Mouse (Mus musculus) lung, embryonic 14.5 days (tissue): ENCODE results near the gene Nrap. TPM values are rescaled to one million over a fixed set of nuclear protein-coding genes. Genes with fewer than 3 reads are reported as not detected.

ENCODE experiments used
- ATAC-seq: fragments of 200-750 bp; cut with Nextera tagmentation; 2 replicates; pipeline ENCODE4 v1.8.0; 2017; ENCODE audit warnings: mild to moderate bottlenecking, moderate TSS enrichment, moderate library complexity; ENCODE audit not compliant: insufficient read depth
- DNase-seq: peaks from one replicate; pipeline ENCODE4 v3.0.0-alpha.2; 2015
- H3K27ac ChIP-seq: fragments of 300-500 bp; sonication (generic); 2 replicates; pipeline ENCODE4 v1.5.1; 2014; ENCODE audit warnings: low read depth, mild to moderate bottlenecking, moderate library complexity
- H3K27me3 ChIP-seq: fragments of 300-500 bp; sonication (generic); 2 replicates; pipeline ENCODE4 v1.6.1; 2014; ENCODE audit warnings: low read length, control low read depth; ENCODE audit not compliant: insufficient read depth
- H3K36me3 ChIP-seq: fragments of 300-500 bp; sonication (generic); 2 replicates; pipeline ENCODE4 v1.6.1; 2014; ENCODE audit warnings: control low read depth; ENCODE audit not compliant: insufficient read depth
- H3K4me1 ChIP-seq: fragments of 300-500 bp; sonication (generic); 2 replicates; pipeline ENCODE4 v1.6.1; 2014; ENCODE audit warnings: antibody characterized with exemption, control low read depth; ENCODE audit not compliant: insufficient read depth
- H3K4me2 ChIP-seq: fragments of 300-500 bp; sonication (generic); 2 replicates; pipeline ENCODE4 v1.6.1; 2014; ENCODE audit warnings: mild to moderate bottlenecking
- H3K4me3 ChIP-seq: fragments of 300-500 bp; sonication (generic); 2 replicates; pipeline ENCODE4 v1.5.1; 2014; ENCODE audit warnings: low read depth, low read length
- H3K9ac ChIP-seq: fragments of 300-500 bp; sonication (generic); 2 replicates; pipeline ENCODE4 v1.6.1; 2014
- H3K9me3 ChIP-seq: fragments of 300-500 bp; sonication (generic); 2 replicates; pipeline ENCODE4 v1.6.1; 2016; ENCODE audit warnings: low read depth, low read length, control low read depth
- CTCF ChIP-seq: IDR thresholded peaks from 2 replicates; pipeline ENCODE4 v1.5.1; 2016; ENCODE audit warnings: antibody characterized with exemption, low read depth
- WGBS: fragments of 180-500 bp; shearing (Covaris S2); extraction: QIAGEN DNeasy Blood & Tissue Kit; methylation state at CpG from one replicate; pipeline ENCODE4 v1.1.7; 2014; 5-methylcytosine and 5-hydroxymethylcytosine counted together
- polyA plus RNA-seq: library from polyadenylated mRNA; unstranded; fragments of >200 nt; fragmentation: Nextera tagmentation; extraction: Ambion mirVana; gene quantifications from 2 replicates; pipeline ENCODE4 v1.2.1, GENCODE M21; 2014

Gene Nrap
- polyA plus RNA-seq, 1 experiment from 2014 or later, result 0.18 TPM

- Histone ChIP-seq H3K4me2 (no peak overlapping the region), H3K36me3 (no peaks in the 10 kb centered on the region), H3K27me3 (no peaks in the 10 kb centered on the region), H3K4me3 (no peak overlapping the region), H3K4me1 (no peaks in the 10 kb centered on the region), H3K9ac (no peak overlapping the region), H3K27ac (no peak overlapping the region), H3K9me3 (no peaks in the 10 kb centered on the region)
- no peak for DNase-seq
- WGBS, result 80% methylated on average over 10 of the region's 10 CpGs
- no peak for ATAC-seq
- no peak for TF ChIP-seq CTCF
These were observed 36.1 kb downstream of the Nrap start for GRCm38 (mm10) chr19:56353689-56354088.

- H3K9me3 ChIP-seq, result no peaks in the 10 kb centered on the region
- H3K4me2 ChIP-seq, result no peak overlapping the region
- DNase-seq (peak; percentile 50), ATAC-seq (no peak; the same call in 1 of the 2 replicates)
- TF ChIP-seq CTCF, result peak; percentile 66
- no peak overlapping the region for H3K4me3 ChIP-seq
- WGBS, result 23% methylated on average over 6 of the region's 6 CpGs
- H3K4me1 ChIP-seq, result no peaks in the 10 kb centered on the region
- H3K27me3 ChIP-seq, result no peaks in the 10 kb centered on the region
- no peaks in the 10 kb centered on the region for H3K36me3 ChIP-seq
- no peak overlapping the region for H3K27ac ChIP-seq
- H3K9ac ChIP-seq, result no peak overlapping the region
These were observed 40.5 kb downstream of the Nrap start for GRCm38 (mm10) chr19:56349295-56349694.

- Histone ChIP-seq H3K36me3 (no peaks in the 10 kb centered on the region), H3K9ac (no peak overlapping the region)
- WGBS, result 48% methylated on average over 13 of the region's 13 CpGs
These were observed 43.1 kb downstream of the Nrap start for GRCm38 (mm10) chr19:56346750-56347149.

GRCm38 (mm10) chr19:56346016-56346415, 43.8 kb downstream of the Nrap start:
- no peak overlapping the region for H3K27ac ChIP-seq
- H3K36me3 ChIP-seq, result no peaks in the 10 kb centered on the region
- 67% methylated on average over 3 of the region's 3 CpGs for WGBS
- H3K9me3 ChIP-seq, result no peaks in the 10 kb centered on the region
- peaks cover 5% of the 10 kb centered on the region; the same call in 1 of the 2 replicates for H3K4me1 ChIP-seq
- DNase-seq, result peak; percentile 71
- H3K4me3 ChIP-seq, result no peak overlapping the region
- H3K4me2 ChIP-seq, result no peak overlapping the region
- no peaks in the 10 kb centered on the region for H3K27me3 ChIP-seq
- ATAC-seq, result no peak
- peak; percentile 68 for TF ChIP-seq CTCF
- H3K9ac ChIP-seq, result no peak overlapping the region

More at GRCm38 (mm10) chr19:56346750-56347149, 43.1 kb downstream of the Nrap start:
- no peak overlapping the region for H3K4me3 ChIP-seq
- H3K27ac ChIP-seq, result no peak overlapping the region
- ATAC-seq, result no peak
- TF ChIP-seq CTCF, result no peak
- no peaks in the 10 kb centered on the region for H3K27me3 ChIP-seq
- DNase-seq, result no peak
- H3K4me1 ChIP-seq, result peaks cover 5% of the 10 kb centered on the region; the same call in 1 of the 2 replicates
- no peak overlapping the region for H3K4me2 ChIP-seq
- H3K9me3 ChIP-seq, result no peaks in the 10 kb centered on the region

- H3K4me3 ChIP-seq, result no peak overlapping the region
- H3K27ac ChIP-seq, result no peak overlapping the region
- H3K4me1 ChIP-seq, result peaks cover 5% of the 10 kb centered on the region; the same call in 1 of the 2 replicates
- no peaks in the 10 kb centered on the region for H3K9me3 ChIP-seq
- no peak for DNase-seq
- no peaks in the 10 kb centered on the region for H3K36me3 ChIP-seq
- no peak overlapping the region; the same call in 1 of the 2 replicates for H3K9ac ChIP-seq
- no peak for ATAC-seq
- TF ChIP-seq CTCF, result no peak
- 61% methylated on average over 26 of the region's 26 CpGs for WGBS
- H3K27me3 ChIP-seq, result no peaks in the 10 kb centered on the region
- H3K4me2 ChIP-seq, result no peak overlapping the region
These were observed 45.8 kb downstream of the Nrap start for GRCm38 (mm10) chr19:56343869-56344563.

GRCm38 (mm10) chr19:56342006-56342405, 47.8 kb downstream of the Nrap start:
- ATAC-seq (no peak), DNase-seq (peak; percentile 57)
- Histone ChIP-seq H3K9ac (no peak overlapping the region), H3K36me3 (no peaks in the 10 kb centered on the region), H3K4me3 (no peak overlapping the region), H3K27me3 (no peaks in the 10 kb centered on the region), H3K27ac (no peak overlapping the region), H3K4me2 (no peak overlapping the region), H3K4me1 (peaks cover 5% of the 10 kb centered on the region; the same call in 1 of the 2 replicates), H3K9me3 (no peaks in the 10 kb centered on the region)
- WGBS, result 63% methylated on average over 8 of the region's 8 CpGs
- no peak for TF ChIP-seq CTCF

GRCm38 (mm10) chr19:56336826-56337225, 53.0 kb downstream of the Nrap start:
- no peak for TF ChIP-seq CTCF
- 69% methylated on average over 12 of the region's 12 CpGs for WGBS
- Histone ChIP-seq H3K4me3 (no peak overlapping the region), H3K27me3 (no peaks in the 10 kb centered on the region), H3K36me3 (no peaks in the 10 kb centered on the region), H3K9me3 (no peaks in the 10 kb centered on the region), H3K9ac (no peak overlapping the region), H3K4me1 (no peaks in the 10 kb centered on the region), H3K4me2 (no peak overlapping the region), H3K27ac (no peak overlapping the region)
- ATAC-seq (no peak), DNase-seq (no peak)
